Mouse (Mus musculus) ZHBTc4 (cell line): Measurements from ENCODE around the gene Sall4.
A peak's percentile ranks its signal among the peaks of the same experiment; 100 is the strongest.
"Not testable (repeated sequence)": the region's sequence is repeated elsewhere in the genome, so short reads cannot be mapped to it uniquely, and the experiment has no call there.

Source experiments
- DNase-seq: peaks from one replicate; pipeline ENCODE4 v3.0.0-alpha.2; 2011; ENCODE audit warnings: low read depth, low spot score

Gene Sall4

DNA sequence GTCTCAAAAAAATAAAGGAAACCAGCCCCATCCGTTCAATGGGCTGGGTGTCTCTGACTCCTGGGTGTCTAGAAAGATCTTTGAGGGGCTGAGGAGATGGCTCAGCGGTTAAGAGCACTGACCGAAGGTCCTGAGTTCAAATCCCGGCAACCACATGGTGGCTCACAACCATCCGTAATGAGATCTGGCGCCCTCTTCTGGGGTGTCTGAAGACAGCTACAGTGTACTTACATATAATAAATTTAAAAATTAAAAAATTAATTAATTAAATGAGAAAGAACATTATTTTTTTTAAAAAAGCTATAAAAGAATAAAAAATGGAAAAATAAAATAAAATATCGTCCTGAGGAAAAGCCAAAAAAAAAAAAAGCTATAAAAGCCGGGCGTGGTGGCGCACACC is 23.3 kb downstream of the Sall4 start:
- DNase-seq, result not testable (repeated sequence)

GRCm38 (mm10) chr2:168742649-168743048 is 25.1 kb downstream of the Sall4 start:
- peak; percentile 78 for DNase-seq

GRCm38 (mm10) chr2:168742059-168742627 is 25.6 kb downstream of the Sall4 start, which contains the start of gene Atp9a:
Gene Atp9a, minus strand, starts transcription at chr2:168742409.
- DNase-seq, result peak; percentile 75

- DNase-seq, result peak; percentile 95
These were observed 26.3 kb downstream of the Sall4 start for GRCm38 (mm10) chr2:168741273-168742058.

GRCm38 (mm10) chr2:168740496-168740895 is 27.2 kb downstream of the Sall4 start:
- DNase-seq, result no peak

DNA sequence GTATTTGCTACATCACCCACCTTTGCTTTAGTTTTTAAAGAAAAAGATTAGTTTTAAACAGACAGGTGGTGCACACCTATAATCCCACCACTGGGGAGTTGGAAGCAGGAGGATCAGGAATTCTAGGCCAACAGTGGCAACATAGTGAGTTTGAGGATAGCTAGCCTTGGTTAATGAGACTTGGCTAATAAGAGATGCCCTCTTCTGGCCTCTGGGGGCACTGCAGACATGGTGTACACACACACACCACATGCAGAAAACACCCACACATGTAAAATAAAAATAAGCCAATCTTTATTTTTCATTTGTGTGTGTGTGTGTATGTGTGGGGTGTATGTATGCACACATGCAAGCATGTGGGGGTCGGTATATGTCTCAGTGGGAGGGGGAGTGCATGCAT is 28.9 kb downstream of the Sall4 start:
- DNase-seq, result peak; percentile 73

DNA sequence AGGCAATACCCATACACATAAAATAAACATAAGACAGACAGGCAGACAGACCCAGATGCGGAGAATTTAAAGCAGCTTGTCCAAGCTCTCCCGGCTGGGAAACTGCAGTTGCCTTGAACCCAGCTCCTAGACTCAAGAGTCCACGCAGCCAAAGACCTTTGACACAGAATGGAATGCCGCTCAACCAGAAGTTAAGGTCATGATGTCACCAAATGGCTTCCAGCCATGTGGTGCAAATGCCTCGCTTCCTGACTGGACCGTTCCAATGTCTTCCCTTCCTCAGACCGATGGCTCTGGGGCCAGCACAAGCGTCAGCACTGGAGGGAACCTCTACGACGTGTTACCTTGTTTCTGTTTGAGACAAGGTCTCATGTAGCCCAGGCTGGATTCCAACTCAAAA is 29.9 kb downstream of the Sall4 start:
- DNase-seq, result no peak

- peak; percentile 73 for DNase-seq
These were observed 33.7 kb downstream of the Sall4 start for GRCm38 (mm10) chr2:168734023-168734422.

- no peak for DNase-seq
These were observed 36.5 kb downstream of the Sall4 start for GRCm38 (mm10) chr2:168731258-168731657.

- DNase-seq, result peak; percentile 78
These were observed 38.0 kb downstream of the Sall4 start for GRCm38 (mm10) chr2:168729736-168730135.

DNA sequence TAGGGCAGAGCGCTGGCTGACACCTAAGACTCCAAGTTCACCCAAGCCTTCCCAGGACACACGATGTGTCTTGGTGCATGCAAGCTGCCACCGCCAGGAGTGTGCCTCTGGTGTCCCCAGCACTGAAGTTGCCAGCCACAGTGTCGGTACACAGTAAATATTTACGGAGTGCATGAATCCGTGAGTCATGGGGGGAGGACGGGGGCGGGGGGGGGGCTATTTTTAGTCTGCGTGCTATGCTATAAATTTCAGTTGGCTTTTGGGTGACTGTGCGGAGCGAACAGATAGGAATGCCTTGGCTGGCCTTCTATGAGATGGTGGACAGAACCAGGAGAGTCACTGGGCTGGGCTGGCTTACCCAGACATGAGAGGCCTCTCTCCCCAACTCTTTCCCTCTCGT is 39.7 kb downstream of the Sall4 start:
- no peak for DNase-seq

- DNase-seq, result peak; percentile 76
These were observed 41.7 kb downstream of the Sall4 start for GRCm38 (mm10) chr2:168726007-168726406.

GRCm38 (mm10) chr2:168721313-168721712 is 46.4 kb downstream of the Sall4 start:
- DNase-seq, result no peak

GRCm38 (mm10) chr2:168719742-168720141 is 48.0 kb downstream of the Sall4 start:
- peak; percentile 86 for DNase-seq

GRCm38 (mm10) chr2:168718735-168719134 is 49.0 kb downstream of the Sall4 start:
- DNase-seq, result no peak

GRCm38 (mm10) chr2:168718267-168718666 is 49.5 kb downstream of the Sall4 start:
- no peak for DNase-seq

DNA sequence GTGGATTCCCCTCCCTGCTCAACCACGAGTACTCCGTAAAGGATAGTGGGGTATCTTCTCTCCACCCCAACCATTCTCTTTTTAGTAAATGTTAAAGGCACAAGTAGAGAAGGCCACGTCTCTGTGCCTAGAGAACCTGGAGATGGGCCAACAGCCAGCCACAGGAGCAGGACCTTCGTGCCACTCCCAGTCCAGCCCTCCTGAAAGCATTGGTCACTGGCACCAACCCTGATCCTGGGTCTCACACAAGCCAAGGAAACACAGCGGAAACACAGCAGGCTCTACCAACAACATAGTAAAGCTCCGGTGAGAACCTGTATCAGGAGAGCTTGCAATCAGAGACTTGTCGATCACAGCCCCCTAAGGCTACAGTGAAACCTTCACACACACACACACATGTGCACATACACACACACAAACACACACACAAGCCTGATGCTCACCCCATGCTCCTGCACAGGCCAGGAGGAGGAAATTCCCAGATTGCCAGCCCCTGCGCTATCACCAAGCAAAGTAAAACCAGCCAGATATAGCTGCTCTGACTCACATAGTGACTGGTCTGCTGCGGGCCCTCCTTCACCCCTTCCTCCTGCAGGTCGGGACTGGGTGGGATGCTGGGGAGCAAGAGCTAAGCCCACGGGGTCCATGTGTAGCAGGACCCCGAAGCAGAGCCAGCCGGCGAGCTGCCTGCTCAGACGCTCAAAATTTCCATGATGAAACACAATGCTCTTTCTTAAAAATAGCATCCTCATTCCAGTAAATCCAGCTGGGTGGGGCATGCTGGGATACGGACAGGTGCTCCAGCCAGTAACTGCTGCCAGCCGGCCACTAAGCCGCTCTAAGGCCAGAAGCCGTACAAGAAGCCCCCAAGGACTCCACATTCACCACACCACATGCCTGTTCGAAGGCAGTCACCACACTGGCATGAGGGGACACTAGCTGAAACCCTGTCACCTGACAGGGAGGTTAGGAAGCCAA is 55.3 kb downstream of the Sall4 start:
- no peak for DNase-seq

DNA sequence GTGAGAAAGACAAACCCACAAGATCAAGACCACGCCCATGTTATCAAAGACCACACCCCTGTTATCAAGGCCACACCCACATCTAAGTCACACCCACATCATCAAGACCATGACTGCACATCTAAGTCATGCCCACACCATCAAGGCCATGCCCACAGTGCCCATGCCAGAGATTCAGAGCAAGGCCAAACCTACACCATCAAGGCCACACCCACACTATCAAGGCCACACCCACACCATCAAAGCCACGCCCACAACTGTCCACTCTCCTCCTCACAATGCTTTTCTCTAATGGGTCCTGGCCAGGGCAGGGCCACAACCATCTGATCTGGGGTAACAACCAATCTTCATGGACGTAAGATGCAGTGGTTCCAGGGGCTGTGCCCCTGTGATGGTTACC is 56.8 kb downstream of the Sall4 start:
- no peak for DNase-seq

DNA sequence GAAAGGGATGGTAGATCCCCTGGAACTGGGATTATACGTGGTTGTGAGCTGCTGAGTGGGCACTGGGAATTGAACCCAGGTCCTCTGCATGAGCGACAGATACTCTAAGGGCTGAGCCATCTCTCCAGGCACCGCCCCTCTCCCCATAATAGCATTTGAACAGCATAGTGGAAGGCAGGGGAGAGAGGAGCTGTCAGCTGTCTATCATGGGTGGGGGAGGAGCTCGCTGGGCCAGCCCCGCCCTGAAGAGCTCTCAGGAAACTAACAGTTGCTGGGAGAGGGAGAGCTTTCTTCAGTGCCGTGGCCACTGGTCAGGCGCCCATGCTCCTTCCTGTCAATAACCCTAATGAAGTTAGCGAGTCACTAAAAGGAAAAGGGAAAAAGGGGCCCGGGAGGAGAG is 60.0 kb downstream of the Sall4 start:
- DNase-seq, result peak; percentile 85

DNA sequence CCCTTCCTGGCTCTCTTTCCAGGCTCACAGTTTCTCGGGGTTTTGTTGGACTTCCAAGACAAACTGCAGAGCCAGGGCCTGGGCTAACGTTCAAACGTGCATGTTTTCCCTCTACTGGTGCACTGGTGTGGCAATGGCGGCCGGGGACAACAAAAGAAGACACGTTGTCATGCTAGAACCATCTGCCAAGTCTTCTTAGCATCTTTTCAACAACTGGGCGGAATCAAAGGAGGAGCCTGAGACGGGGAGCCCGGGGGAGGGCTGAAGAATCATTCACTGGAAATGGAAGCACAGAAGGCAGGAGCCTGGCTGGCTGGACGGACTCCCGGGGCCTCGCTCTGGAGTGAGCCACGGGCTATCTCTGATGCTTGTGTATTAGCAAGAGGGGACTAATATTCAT is 65.5 kb downstream of the Sall4 start:
- peak; percentile 68 for DNase-seq
